Mouse (Mus musculus) thymus, postnatal 14 days (tissue): Measurements from ENCODE around the gene Aldh3a1.

Source experiments
- DNase-seq: peaks from one replicate; pipeline ENCODE4 v3.0.0; 2021

Gene Aldh3a1

GRCm38 (mm10) chr11:61197935-61198334 lies 9.4 kb upstream of the Aldh3a1 start:
- no peak for DNase-seq

GRCm38 (mm10) chr11:61199620-61200362 lies 7.5 kb upstream of the Aldh3a1 start:
- DNase-seq = no peak

- no peak for DNase-seq
Measured at GRCm38 (mm10) chr11:61202186-61202585, 5.2 kb upstream of the Aldh3a1 start.

GRCm38 (mm10) chr11:61202810-61203209 lies 4.5 kb upstream of the Aldh3a1 start:
- DNase-seq = no peak

- DNase-seq = no peak
Measured at GRCm38 (mm10) chr11:61205167-61205950, 2.0 kb upstream of the Aldh3a1 start.

- DNase-seq = no peak
Measured at GRCm38 (mm10) chr11:61206136-61206535, 1.2 kb upstream of the Aldh3a1 start.

- DNase-seq = no peak
Measured at GRCm38 (mm10) chr11:61208316-61208715, 979 bp downstream of the Aldh3a1 start.

- DNase-seq = peak; percentile 53
Measured at GRCm38 (mm10) chr11:61212102-61212501, 4.8 kb downstream of the Aldh3a1 start.

GRCm38 (mm10) chr11:61215936-61216335 lies 8.6 kb downstream of the Aldh3a1 start:
- DNase-seq = no peak

GRCm38 (mm10) chr11:61220156-61220881 lies 13.0 kb downstream of the Aldh3a1 start:
- DNase-seq = no peak

GRCm38 (mm10) chr11:61222007-61222406 lies 14.7 kb downstream of the Aldh3a1 start:
- DNase-seq = no peak

- DNase-seq = no peak
Measured at GRCm38 (mm10) chr11:61222971-61223745, 15.8 kb downstream of the Aldh3a1 start.

GRCm38 (mm10) chr11:61224234-61224744 lies 17.0 kb downstream of the Aldh3a1 start:
- no peak for DNase-seq

- no peak for DNase-seq
Measured at GRCm38 (mm10) chr11:61224907-61225306, 17.6 kb downstream of the Aldh3a1 start.

- no peak for DNase-seq
Measured at GRCm38 (mm10) chr11:61225511-61225910, 18.2 kb downstream of the Aldh3a1 start.

- no peak for DNase-seq
Measured at GRCm38 (mm10) chr11:61225941-61226412, 18.6 kb downstream of the Aldh3a1 start.

GRCm38 (mm10) chr11:61227816-61228215 lies 20.5 kb downstream of the Aldh3a1 start:
- no peak for DNase-seq

GRCm38 (mm10) chr11:61228406-61228805 lies 21.1 kb downstream of the Aldh3a1 start:
- DNase-seq = no peak

GRCm38 (mm10) chr11:61231329-61231728 lies 24.0 kb downstream of the Aldh3a1 start:
- peak; percentile 68 for DNase-seq

GRCm38 (mm10) chr11:61234174-61234573 lies 26.8 kb downstream of the Aldh3a1 start:
- DNase-seq = no peak

- no peak for DNase-seq
Measured at GRCm38 (mm10) chr11:61236015-61236414, 28.7 kb downstream of the Aldh3a1 start.

GRCm38 (mm10) chr11:61244406-61244805 lies 37.1 kb downstream of the Aldh3a1 start:
- no peak for DNase-seq
